Mouse (Mus musculus): ENCODE data around the gene Klhl35. TPM values are rescaled to one million over a fixed set of nuclear protein-coding genes. Genes with fewer than 3 reads are reported as not detected.

The Klhl35 gene
- polyA plus RNA-seq (2014; fragmentation: Illumina TruSeq; extraction: RNeasy Lipid Tissue Mini Kit (QIAGEN cat#74804); ENCODE audit: low read depth, low replicate concordance): 1.1 TPM

GRCm38 (mm10) chr7:99465811-99466210, at the start of gene Klhl35:
Klhl35 (plus strand) TSS chr7:99466004.

GRCm38 (mm10) chr7:99483271-99483923, 17.6 kb downstream of the Klhl35 start, which contains the start of gene Rps3:
Rps3 (minus strand) TSS chr7:99483738.

Other genes with a start within 250 kb of the Klhl35 start
- 1.1 TPM for gene Mogat2, start 227.4 kb upstream of the Klhl35 start, polyA plus RNA-seq (2014; fragmentation: Illumina TruSeq; extraction: RNeasy Lipid Tissue Mini Kit (QIAGEN cat#74804); ENCODE audit: low read depth, low replicate concordance)
- 4.4 TPM for gene Map6, start 198.6 kb upstream of the Klhl35 start, polyA plus RNA-seq (2014; fragmentation: Illumina TruSeq; extraction: RNeasy Lipid Tissue Mini Kit (QIAGEN cat#74804); ENCODE audit: low read depth, low replicate concordance)
- gene Serpinh1, start 112.8 kb upstream of the Klhl35 start, polyA plus RNA-seq (2014; fragmentation: Illumina TruSeq; extraction: RNeasy Lipid Tissue Mini Kit (QIAGEN cat#74804); ENCODE audit: low read depth, low replicate concordance): 186 TPM
- 9.2 TPM for gene Gdpd5, start 84.6 kb upstream of the Klhl35 start, polyA plus RNA-seq (2014; fragmentation: Illumina TruSeq; extraction: RNeasy Lipid Tissue Mini Kit (QIAGEN cat#74804); ENCODE audit: low read depth, low replicate concordance)
- 993 TPM for gene Rps3, start 17.7 kb downstream of the Klhl35 start, polyA plus RNA-seq (2014; fragmentation: Illumina TruSeq; extraction: RNeasy Lipid Tissue Mini Kit (QIAGEN cat#74804); ENCODE audit: low read depth, low replicate concordance)
- 40.4 TPM for gene Arrb1, start 69.5 kb downstream of the Klhl35 start, polyA plus RNA-seq (2014; fragmentation: Illumina TruSeq; extraction: RNeasy Lipid Tissue Mini Kit (QIAGEN cat#74804); ENCODE audit: low read depth, low replicate concordance)
- 2.6 TPM for gene Tpbgl, start 161.1 kb downstream of the Klhl35 start, polyA plus RNA-seq (2014; fragmentation: Illumina TruSeq; extraction: RNeasy Lipid Tissue Mini Kit (QIAGEN cat#74804); ENCODE audit: low read depth, low replicate concordance)
- 45.8 TPM for gene Slco2b1, start 245.3 kb downstream of the Klhl35 start, polyA plus RNA-seq (2014; fragmentation: Illumina TruSeq; extraction: RNeasy Lipid Tissue Mini Kit (QIAGEN cat#74804); ENCODE audit: low read depth, low replicate concordance)

Data from adipose tissue, adult 10 weeks (tissue).